Mouse (Mus musculus) T-helper 1 cell (primary cell): ENCODE results near the gene Vav3.

Experiments used
- in situ Hi-C: fragments of 300-600 bp; cut with MboI, MseI; formaldehyde crosslinking; loops from one replicate; pipeline ENCODE4 v1.15.1; 2025; ENCODE audit warnings: high pct_unique_total_duplicates

Gene Vav3

GRCm38 (mm10) chr3:109340274-109341070, at the start of gene Vav3:
TSS of gene Vav3 (plus strand) at chr3:109340653.
- in situ Hi-C loops, result no loop called here

- in situ Hi-C loops, result no loop called here
Measured at GRCm38 (mm10) chr3:109298857-109299256, 41.6 kb upstream of the Vav3 start.

DNA sequence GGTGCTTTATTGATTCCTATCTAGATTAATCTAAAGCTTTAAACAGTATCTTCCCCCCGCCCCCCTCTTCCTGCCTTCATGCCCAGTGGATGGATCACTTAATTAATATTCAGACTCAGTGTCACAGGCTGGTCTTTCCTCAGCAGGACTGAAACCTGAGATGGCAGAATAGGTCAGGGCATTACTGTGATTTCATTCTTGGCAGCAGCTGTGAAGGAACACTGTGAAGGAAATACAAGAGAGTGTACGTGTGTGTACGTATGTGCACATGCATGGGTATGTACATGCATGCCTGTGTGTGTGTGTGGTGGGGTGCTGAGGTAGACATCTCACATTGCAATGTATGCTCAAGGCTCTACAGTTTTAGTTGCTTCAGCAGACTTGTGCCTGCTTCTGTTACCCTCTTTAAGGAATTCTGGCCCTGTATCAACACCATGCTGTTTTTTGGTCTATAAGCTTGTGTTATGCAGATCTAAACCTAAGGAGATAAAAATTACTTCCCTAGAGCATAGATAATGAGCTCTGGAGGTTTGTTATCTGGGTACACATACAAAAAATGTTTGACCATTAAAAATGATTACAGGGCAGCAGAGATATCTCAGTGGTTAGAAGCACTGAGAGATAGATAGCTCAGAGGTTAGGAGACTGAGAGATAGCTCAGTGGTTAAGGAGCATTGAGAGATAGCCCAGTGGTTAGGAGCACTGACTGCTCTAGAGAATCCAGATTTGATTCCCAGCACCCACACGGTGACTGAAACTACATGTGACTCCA, 41.0 kb upstream of the Vav3 start:
- in situ Hi-C loops, result no loop called here

- in situ Hi-C loops, result no loop called here
Measured at GRCm38 (mm10) chr3:109302059-109302458, 38.4 kb upstream of the Vav3 start.

- in situ Hi-C loops, result no loop called here
Measured at GRCm38 (mm10) chr3:109307406-109307805, 33.0 kb upstream of the Vav3 start.

GRCm38 (mm10) chr3:109308468-109308867, 32.0 kb upstream of the Vav3 start:
- in situ Hi-C loops, result no loop called here

DNA sequence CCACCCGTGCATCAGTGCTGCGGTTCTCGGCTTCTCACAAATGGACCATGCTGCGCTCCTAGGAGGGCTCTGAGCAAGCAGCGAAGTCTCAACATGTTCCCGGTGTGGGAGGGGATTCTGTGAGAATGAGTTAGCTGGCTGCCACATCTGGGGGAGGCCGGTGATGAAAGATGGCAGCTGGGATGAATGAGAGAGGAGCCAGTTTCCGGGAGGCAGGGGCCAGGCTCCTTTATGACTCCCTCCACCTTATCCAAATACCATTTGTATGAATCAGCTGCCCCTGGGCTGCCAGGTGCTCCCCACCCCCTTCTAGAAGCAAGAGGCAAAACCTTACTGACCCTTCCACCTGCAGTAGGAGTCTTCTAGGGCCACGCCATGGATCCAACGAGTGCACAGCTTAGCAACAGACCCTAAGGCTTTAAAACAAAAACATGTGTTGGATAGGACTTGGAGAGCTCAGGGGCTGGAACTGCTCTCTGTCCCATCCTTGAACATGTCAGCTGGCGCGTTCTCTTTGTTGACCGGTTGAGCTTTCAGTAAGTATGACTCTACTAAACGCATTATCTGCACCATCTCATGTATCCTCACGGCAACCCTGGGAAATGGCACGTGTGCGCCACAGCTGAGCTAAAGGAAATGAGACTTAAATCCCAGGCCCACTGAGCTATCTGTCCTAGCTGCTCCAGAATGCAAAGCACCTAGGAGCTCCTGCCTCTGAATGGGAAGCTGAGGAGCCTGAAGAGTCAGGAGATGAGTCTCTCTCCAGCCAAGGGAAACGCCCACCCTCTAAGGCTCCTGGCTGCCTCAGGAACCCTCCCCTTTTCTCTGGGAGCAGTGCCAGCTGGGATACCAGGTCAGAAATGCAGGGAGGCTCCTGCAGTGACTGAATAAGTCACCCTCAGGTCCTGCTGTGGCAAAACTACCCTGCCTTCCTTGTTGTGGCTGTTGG, 30.9 kb upstream of the Vav3 start:
- in situ Hi-C loops, result no loop called here

DNA sequence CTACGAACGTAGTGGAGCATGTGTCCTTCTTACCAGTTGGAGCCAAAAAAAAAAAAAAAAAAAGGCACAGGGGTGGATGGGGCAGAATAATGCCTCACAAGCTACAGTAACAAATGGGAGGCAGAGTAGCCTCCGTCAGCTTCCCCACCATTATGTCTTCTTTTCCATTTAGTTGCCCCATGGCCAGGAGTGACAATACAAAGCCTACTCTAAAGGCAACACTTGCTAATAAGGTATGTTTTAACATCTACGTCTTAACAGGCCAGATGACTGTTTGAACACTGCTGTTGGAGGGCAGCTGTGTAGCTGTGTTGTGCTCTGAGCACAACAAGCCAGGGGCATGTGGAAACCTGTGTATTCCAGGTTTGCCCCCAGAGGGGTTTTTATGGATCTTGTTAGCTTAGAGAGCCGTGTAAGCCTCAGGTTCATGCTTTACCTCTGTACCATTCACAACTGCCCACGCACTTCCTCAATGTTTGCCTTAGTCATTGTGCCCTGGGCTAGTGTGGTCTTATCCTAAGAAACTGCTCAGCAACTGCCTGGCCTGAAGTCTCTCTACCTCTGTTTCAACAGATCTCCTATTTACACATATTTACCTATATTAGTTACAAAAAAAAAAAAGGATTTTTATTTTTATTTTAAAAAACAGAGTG, 29.2 kb upstream of the Vav3 start:
- in situ Hi-C loops, result no loop called here

DNA sequence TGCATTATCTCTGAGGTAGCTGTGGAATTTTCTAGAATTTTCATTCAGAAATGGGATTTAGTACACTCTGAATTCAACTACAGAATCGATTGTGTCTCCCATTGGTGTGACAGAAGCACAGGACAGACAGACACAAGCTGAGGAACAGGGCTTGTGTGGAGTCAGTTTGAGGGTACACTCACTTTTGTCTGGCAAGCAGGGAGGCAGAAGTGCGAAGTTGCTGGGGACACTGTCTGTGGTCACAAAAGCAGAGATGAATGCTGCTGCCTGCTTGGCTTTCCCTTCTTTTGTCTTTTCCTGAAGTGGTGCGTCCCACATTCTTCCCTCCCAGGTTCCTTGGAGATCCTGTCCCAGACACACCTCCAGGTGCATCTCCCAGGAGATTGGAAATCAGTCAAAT, 28.6 kb upstream of the Vav3 start:
- in situ Hi-C loops, result no loop called here

DNA sequence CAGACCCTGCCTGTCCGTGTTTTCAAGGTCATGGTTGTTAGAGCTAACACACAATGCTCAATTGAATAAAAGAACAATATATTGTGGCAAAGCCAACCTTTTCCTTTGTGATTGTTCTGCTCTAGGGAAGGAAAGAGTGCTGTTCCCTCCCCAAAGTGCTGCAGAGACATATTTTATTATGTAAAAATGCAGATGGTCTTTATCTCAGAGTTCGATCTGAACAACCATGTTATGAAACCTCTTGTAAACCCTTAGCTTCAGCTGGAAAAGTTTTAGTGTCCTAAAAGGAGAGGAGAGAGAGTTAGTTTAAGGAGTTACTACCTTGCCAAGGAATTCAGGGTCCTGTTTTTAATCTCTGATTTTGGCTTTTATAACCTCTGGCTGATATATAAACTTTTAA, 27.0 kb upstream of the Vav3 start:
- in situ Hi-C loops, result no loop called here

DNA sequence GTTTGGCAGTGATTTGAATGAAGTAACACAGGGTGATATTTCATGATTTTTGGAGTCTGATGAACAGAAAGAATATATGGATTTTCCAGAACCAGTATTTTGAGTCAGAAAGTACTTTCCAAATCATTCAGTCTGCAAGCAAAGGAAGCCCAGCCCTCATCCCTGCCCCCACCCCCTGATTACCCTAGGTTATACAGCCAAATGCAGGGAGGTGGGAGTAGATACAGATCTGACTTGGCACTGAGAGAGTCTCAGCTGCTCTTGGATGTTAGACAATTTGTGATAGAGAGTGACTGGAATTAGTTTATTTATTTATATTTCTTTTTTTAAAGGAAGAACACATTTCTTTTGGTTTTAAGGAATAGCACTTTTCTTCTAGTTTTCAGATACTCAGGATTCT, 18.2 kb upstream of the Vav3 start:
- in situ Hi-C loops, result no loop called here

- in situ Hi-C loops, result no loop called here
Measured at GRCm38 (mm10) chr3:109323447-109324300, 16.8 kb upstream of the Vav3 start.

DNA sequence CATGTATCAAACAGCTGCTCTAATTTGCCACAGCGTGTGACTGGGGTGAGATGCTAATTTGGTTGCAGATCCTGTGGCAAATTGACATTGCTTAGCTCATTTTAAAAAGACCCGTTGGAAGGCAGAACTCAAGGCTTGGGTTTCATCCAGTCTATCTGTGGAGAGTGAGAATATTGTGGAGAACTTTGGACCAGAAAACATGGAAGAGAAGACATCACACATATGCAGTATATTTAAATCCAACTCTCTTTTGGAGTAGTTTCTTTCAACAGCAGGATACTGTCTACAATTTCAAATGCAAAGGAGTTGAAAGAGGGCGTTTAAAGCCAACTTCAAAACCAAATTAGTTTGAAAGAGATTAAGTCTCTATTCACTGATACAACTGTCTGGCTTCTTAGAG, 13.3 kb upstream of the Vav3 start:
- in situ Hi-C loops, result no loop called here

DNA sequence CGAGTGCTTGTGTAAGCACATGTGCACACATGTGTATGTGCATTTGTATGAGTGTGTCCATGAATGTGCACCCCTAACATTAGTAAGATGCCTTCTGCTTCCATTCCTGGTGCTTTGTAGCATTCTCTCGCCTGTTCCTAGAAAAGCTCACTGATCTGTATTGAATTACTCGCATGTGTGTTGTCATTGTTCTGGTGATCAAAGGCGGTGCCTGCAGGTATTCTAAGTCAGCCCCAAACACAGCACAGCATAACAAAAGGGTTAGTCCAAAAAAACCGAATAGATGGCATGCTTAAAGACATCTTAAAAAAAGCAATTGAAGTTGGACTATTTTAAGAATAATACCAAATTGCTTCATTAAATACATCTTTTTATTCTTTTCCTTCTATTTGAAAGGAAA, 7.7 kb upstream of the Vav3 start:
- in situ Hi-C loops, result no loop called here

DNA sequence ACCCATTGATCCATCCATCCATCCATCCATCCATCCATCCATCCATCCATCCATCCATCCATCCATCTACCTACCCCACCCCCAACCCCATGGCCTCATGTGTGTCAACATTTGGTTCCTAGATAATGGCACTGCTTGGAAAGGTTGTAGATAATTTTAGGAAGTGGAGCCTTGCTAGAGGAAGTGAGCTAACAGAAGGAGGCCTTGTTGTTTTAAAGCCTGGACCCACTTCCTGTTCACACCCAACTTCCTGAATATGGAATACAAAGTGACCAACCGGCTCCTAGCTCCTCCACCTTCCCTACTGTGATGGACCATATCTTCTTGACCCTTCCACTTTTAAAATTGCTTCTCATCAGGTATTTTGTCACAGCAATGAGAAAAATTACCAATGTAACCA, 5.0 kb upstream of the Vav3 start:
- in situ Hi-C loops, result loop anchor here (5.0 kb wide), 1 partner anchor 92 kb away; no protein-coding TSS in a partner anchor

GRCm38 (mm10) chr3:109339290-109339689, 1.2 kb upstream of the Vav3 start:
- in situ Hi-C loops, result loop anchor here (5.0 kb wide), 1 partner anchor 88 kb away; no protein-coding TSS in a partner anchor

GRCm38 (mm10) chr3:109339941-109340273, 546 bp upstream of the Vav3 start:
- in situ Hi-C loops, result loop anchor here (5.0 kb wide), 1 partner anchor 87 kb away; no protein-coding TSS in a partner anchor

GRCm38 (mm10) chr3:109341071-109341480, 623 bp downstream of the Vav3 start:
- in situ Hi-C loops, result no loop called here

DNA sequence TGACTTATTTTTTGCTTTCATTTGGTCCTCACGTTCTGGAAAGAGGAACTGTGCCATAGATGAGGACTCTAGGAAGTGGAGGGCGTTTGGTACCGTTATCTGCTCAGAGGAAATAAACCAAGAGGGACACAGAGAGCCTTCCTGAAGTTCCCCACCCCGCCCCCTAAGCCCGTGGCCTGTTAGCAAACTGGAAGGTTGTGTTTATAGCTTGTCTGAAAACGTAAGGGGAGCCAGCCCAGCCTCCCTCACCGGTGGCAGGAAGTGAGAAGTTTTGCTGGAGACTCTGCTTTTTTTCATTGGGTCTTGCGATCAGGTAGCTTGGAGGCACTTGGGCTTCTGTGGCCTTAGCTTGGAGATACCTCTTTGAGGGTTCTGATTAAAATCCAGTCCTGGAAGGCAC, 1.2 kb downstream of the Vav3 start:
- in situ Hi-C loops, result no loop called here

DNA sequence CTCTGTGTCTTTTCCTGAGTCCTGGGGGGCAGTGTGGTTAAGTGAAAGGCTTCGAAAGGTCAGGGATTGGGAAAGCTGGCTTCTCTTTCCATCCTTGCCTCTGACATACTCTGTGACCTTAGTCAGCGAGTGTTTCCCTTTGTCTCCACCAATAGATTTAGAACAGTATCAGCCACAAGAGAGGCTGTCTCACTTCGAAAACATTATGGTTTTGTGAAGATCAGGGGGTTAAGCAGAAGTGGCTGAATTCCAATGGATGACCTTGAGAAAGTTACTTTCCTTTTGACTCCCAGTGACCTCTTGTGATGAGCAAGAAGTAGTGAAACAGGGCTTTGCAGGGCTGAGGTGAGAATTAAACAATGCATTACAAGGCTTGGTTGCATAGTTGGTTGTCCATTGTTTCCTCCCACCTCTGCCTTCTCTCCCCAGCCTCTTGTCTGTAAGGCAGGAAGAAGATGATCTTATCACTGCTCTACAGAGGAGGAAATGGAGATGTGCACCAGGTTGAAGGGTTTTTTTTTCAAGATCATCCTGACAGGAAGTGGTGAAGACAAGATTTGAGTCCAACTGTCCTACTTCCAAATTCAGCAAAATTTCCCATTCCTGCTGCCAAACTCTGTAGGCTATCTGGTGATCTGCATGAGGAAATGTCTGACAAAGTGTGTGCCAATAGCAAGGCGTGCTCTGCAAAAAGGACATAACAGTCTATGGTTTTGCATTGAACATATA, 11.7 kb downstream of the Vav3 start:
- in situ Hi-C loops, result no loop called here
